Mouse (Mus musculus): ENCODE measurements around the gene Pfn5. TPM values are rescaled to one million over a fixed set of nuclear protein-coding genes. Genes with fewer than 3 reads are reported as not detected.
"Not testable (repeated sequence)": the region's sequence is repeated elsewhere in the genome, so short reads cannot be mapped to it uniquely, and the experiment has no call there.

Pfn5 gene
- not detected in 2 replicates for polyA plus RNA-seq (2014; fragmentation: Nextera tagmentation; extraction: Ambion mirVana)

DNA sequence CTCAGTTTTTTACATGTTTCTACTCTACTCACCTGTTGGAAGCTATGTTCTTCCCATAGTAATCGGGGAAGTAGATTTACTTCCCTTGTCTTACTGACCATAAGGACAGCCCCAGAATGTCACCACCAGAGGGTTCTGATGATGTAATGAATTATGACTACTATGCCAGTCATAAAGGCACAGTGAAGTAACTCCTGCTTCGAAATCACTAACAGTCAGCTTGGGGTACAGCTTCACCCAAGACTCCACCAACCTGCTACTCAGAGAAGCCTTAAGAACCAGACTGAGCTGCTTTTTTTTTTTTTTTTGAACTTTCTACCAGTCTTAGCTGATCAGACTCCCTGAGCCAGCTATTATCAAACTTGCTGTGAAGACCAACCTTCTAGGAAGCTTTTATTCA, at the start of gene Pfn5, which contains the start of gene Asb12:
Pfn5 (plus strand) TSS at position 218 of the 400 bp plus-strand sequence.
Asb12 (minus strand) TSS at position 101 of the 400 bp plus-strand sequence.
- ATAC-seq (ENCODE audit: insufficient number of reproducible peaks, low FRiP score, low TSS enrichment, low read depth): no peak
- Histone ChIP-seq H3K9ac (ENCODE audit: low read length) (no peak within 1 kb of the TSS), H3K4me2 (ENCODE audit: low read depth, severe bottlenecking) (no peak within 1 kb of the TSS), H3K27me3 (ENCODE audit: control insufficient read depth, insufficient read depth, low read length) (no peaks in the 10 kb centered on the region), H3K9me3 (ENCODE audit: control insufficient read depth, low read length) (no peaks in the 10 kb centered on the region), H3K27ac (replicated peaks; ENCODE audit: low read depth, low read length) (no peak within 1 kb of the TSS), H3K4me1 (ENCODE audit: control insufficient read depth, insufficient read depth, low read length) (no peaks in the 10 kb centered on the region), H3K4me3 (ENCODE audit: low read depth, low read length) (no peak within 1 kb of the TSS), H3K36me3 (ENCODE audit: control insufficient read depth, insufficient read depth, low read length) (no peaks in the 10 kb centered on the region)
- 84% methylated on average over 2 of the region's 2 CpGs for WGBS
- DNase-seq (ENCODE audit: low spot score): no peak

- no peaks in the 10 kb centered on the region for H3K4me1 ChIP-seq (ENCODE audit: control insufficient read depth, insufficient read depth, low read length)
- no peak overlapping the region for H3K4me3 ChIP-seq (ENCODE audit: low read depth, low read length)
- no peak overlapping the region for H3K27ac ChIP-seq (replicated peaks; ENCODE audit: low read depth, low read length)
- no peaks in the 10 kb centered on the region for H3K9me3 ChIP-seq (ENCODE audit: control insufficient read depth, low read length)
- no peak for DNase-seq (ENCODE audit: low spot score)
- no peak overlapping the region for H3K4me2 ChIP-seq (ENCODE audit: low read depth, severe bottlenecking)
- no peaks in the 10 kb centered on the region for H3K36me3 ChIP-seq (ENCODE audit: control insufficient read depth, insufficient read depth, low read length)
- H3K9ac ChIP-seq (ENCODE audit: low read length): no peak overlapping the region
- no peaks in the 10 kb centered on the region for H3K27me3 ChIP-seq (ENCODE audit: control insufficient read depth, insufficient read depth, low read length)
- ATAC-seq (ENCODE audit: insufficient number of reproducible peaks, low FRiP score, low TSS enrichment, low read depth): no peak
Measured at GRCm38 (mm10) chrX:95523883-95524282, 34.0 kb upstream of the Pfn5 start.

- WGBS: 91% methylated on average over 2 of the region's 2 CpGs
- ATAC-seq (ENCODE audit: insufficient number of reproducible peaks, low FRiP score, low TSS enrichment, low read depth) (no peak), DNase-seq (ENCODE audit: low spot score) (no peak)
- no peaks in the 10 kb centered on the region for H3K4me1 ChIP-seq (ENCODE audit: control insufficient read depth, insufficient read depth, low read length)
- H3K4me3 ChIP-seq (ENCODE audit: low read depth, low read length): no peak overlapping the region
- H3K4me2 ChIP-seq (ENCODE audit: low read depth, severe bottlenecking): no peak overlapping the region
- no peaks in the 10 kb centered on the region for H3K36me3 ChIP-seq (ENCODE audit: control insufficient read depth, insufficient read depth, low read length)
- H3K27ac ChIP-seq (replicated peaks; ENCODE audit: low read depth, low read length): no peak overlapping the region
- no peaks in the 10 kb centered on the region for H3K27me3 ChIP-seq (ENCODE audit: control insufficient read depth, insufficient read depth, low read length)
- no peak overlapping the region for H3K9ac ChIP-seq (ENCODE audit: low read length)
- no peaks in the 10 kb centered on the region for H3K9me3 ChIP-seq (ENCODE audit: control insufficient read depth, low read length)
Measured at GRCm38 (mm10) chrX:95525166-95525565, 32.7 kb upstream of the Pfn5 start.

- not testable (repeated sequence) for H3K27ac ChIP-seq (replicated peaks; ENCODE audit: low read depth, low read length); H3K4me1 ChIP-seq (ENCODE audit: control insufficient read depth, insufficient read depth, low read length); H3K36me3 ChIP-seq (ENCODE audit: control insufficient read depth, insufficient read depth, low read length); H3K4me3 ChIP-seq (ENCODE audit: low read depth, low read length); H3K9me3 ChIP-seq (ENCODE audit: control insufficient read depth, low read length); H3K4me2 ChIP-seq (ENCODE audit: low read depth, severe bottlenecking); H3K27me3 ChIP-seq (ENCODE audit: control insufficient read depth, insufficient read depth, low read length); H3K9ac ChIP-seq (ENCODE audit: low read length); DNase-seq (ENCODE audit: low spot score); ATAC-seq (ENCODE audit: insufficient number of reproducible peaks, low FRiP score, low TSS enrichment, low read depth)
- 82% methylated on average over 2 of the region's 2 CpGs for WGBS
Measured at GRCm38 (mm10) chrX:95535493-95535892, 22.4 kb upstream of the Pfn5 start.

- no peak for DNase-seq (ENCODE audit: low spot score)
- no peaks in the 10 kb centered on the region for H3K27me3 ChIP-seq (ENCODE audit: control insufficient read depth, insufficient read depth, low read length)
- no peaks in the 10 kb centered on the region for H3K4me1 ChIP-seq (ENCODE audit: control insufficient read depth, insufficient read depth, low read length)
- no peak overlapping the region for H3K4me3 ChIP-seq (ENCODE audit: low read depth, low read length)
- H3K9me3 ChIP-seq (ENCODE audit: control insufficient read depth, low read length): no peaks in the 10 kb centered on the region
- WGBS: 66% methylated on average over 4 of the region's 4 CpGs
- no peak overlapping the region for H3K27ac ChIP-seq (replicated peaks; ENCODE audit: low read depth, low read length)
- no peaks in the 10 kb centered on the region for H3K36me3 ChIP-seq (ENCODE audit: control insufficient read depth, insufficient read depth, low read length)
- no peak overlapping the region for H3K9ac ChIP-seq (ENCODE audit: low read length)
- no peak overlapping the region for H3K4me2 ChIP-seq (ENCODE audit: low read depth, severe bottlenecking)
- ATAC-seq (ENCODE audit: insufficient number of reproducible peaks, low FRiP score, low TSS enrichment, low read depth): no peak
Measured at GRCm38 (mm10) chrX:95554321-95554720, 3.6 kb upstream of the Pfn5 start.

- no peaks in the 10 kb centered on the region for H3K27me3 ChIP-seq (ENCODE audit: control insufficient read depth, insufficient read depth, low read length)
- no peaks in the 10 kb centered on the region for H3K9me3 ChIP-seq (ENCODE audit: control insufficient read depth, low read length)
- H3K9ac ChIP-seq (ENCODE audit: low read length): no peak overlapping the region
- H3K4me2 ChIP-seq (ENCODE audit: low read depth, severe bottlenecking): no peak overlapping the region
- ATAC-seq (ENCODE audit: insufficient number of reproducible peaks, low FRiP score, low TSS enrichment, low read depth) (no peak), DNase-seq (ENCODE audit: low spot score) (no peak)
- no peaks in the 10 kb centered on the region for H3K36me3 ChIP-seq (ENCODE audit: control insufficient read depth, insufficient read depth, low read length)
- no peaks in the 10 kb centered on the region for H3K4me1 ChIP-seq (ENCODE audit: control insufficient read depth, insufficient read depth, low read length)
- H3K27ac ChIP-seq (replicated peaks; ENCODE audit: low read depth, low read length): no peak overlapping the region
- WGBS: 75% methylated on average over 5 of the region's 5 CpGs
- no peak overlapping the region for H3K4me3 ChIP-seq (ENCODE audit: low read depth, low read length)
Measured at GRCm38 (mm10) chrX:95600609-95601008, 42.7 kb downstream of the Pfn5 start.

Other genes with a start within 250 kb of the Pfn5 start
- gene Amer1, start 113.2 kb upstream of the Pfn5 start, polyA plus RNA-seq (2014; fragmentation: Nextera tagmentation; extraction: Ambion mirVana): 9.3 and 10.0 TPM in 2 replicates
- not detected in 2 replicates for gene Asb12, start 117 bp upstream of the Pfn5 start, polyA plus RNA-seq (2014; fragmentation: Nextera tagmentation; extraction: Ambion mirVana)
- 36.6 and 38.2 TPM in 2 replicates for gene Zc4h2, start 100.4 kb downstream of the Pfn5 start, polyA plus RNA-seq (2014; fragmentation: Nextera tagmentation; extraction: Ambion mirVana)
- 3.4 and 4.9 TPM in 2 replicates for gene Zc3h12b, start 153.6 kb downstream of the Pfn5 start, polyA plus RNA-seq (2014; fragmentation: Nextera tagmentation; extraction: Ambion mirVana)